Mouse (Mus musculus): ENCODE data around the gene Echs1. TPM values are rescaled to one million over a fixed set of nuclear protein-coding genes. Genes with fewer than 3 reads are reported as not detected.

The Echs1 gene
- polyA plus RNA-seq, 1 experiment from 2014 or later, result 133 TPM

- WGBS, result 57% methylated on average over 13 of the region's 13 CpGs
- no peak overlapping the region for H3K9ac ChIP-seq (replicated peaks; ENCODE audit: low read depth)
Observed at GRCm38 (mm10) chr7:140121338-140121910, 5.1 kb upstream of the Echs1 start.

GRCm38 (mm10) chr7:140120484-140120883 lies 4.2 kb upstream of the Echs1 start:
- no peaks in the 10 kb centered on the region for H3K27me3 ChIP-seq (replicated peaks; ENCODE audit: insufficient read depth, low read length)
- TF ChIP-seq CTCF (IDR thresholded peaks at IDR 0.05) (no peak), EP300 (IDR thresholded peaks at IDR 0.05) (no peak)
- DNase-seq (ENCODE audit: low spot score), result no peak
- no peak overlapping the region for H3K27ac ChIP-seq (ENCODE audit: low read length)
- H3K4me1 ChIP-seq (ENCODE audit: insufficient read depth, low read depth, low read length), result peaks cover 4% of the 10 kb centered on the region; the same call in 1 of the 2 replicates
- no peaks in the 10 kb centered on the region for H3K9me3 ChIP-seq (ENCODE audit: low read length)
- WGBS, result 86% methylated on average over 2 of the region's 2 CpGs
- H3K9ac ChIP-seq (replicated peaks; ENCODE audit: low read depth), result no peak overlapping the region
- H3K4me3 ChIP-seq (ENCODE audit: low read depth, low read length), result no peak overlapping the region
- no peak overlapping the region for H3K4me2 ChIP-seq (replicated peaks; ENCODE audit: low read depth, low read length)
- no peak for ATAC-seq
- H3K36me3 ChIP-seq (ENCODE audit: insufficient read depth, low read length), result no peaks in the 10 kb centered on the region

More at GRCm38 (mm10) chr7:140121338-140121910, 5.1 kb upstream of the Echs1 start:
- no peaks in the 10 kb centered on the region for H3K9me3 ChIP-seq (ENCODE audit: low read length)
- H3K4me1 ChIP-seq (ENCODE audit: insufficient read depth, low read depth, low read length), result peaks cover 4% of the 10 kb centered on the region; the same call in 1 of the 2 replicates
- TF ChIP-seq CTCF (IDR thresholded peaks at IDR 0.05) (no peak), EP300 (IDR thresholded peaks at IDR 0.05) (no peak)
- no peak overlapping the region for H3K27ac ChIP-seq (ENCODE audit: low read length)
- H3K27me3 ChIP-seq (replicated peaks; ENCODE audit: insufficient read depth, low read length), result no peaks in the 10 kb centered on the region
- H3K4me2 ChIP-seq (replicated peaks; ENCODE audit: low read depth, low read length), result no peak overlapping the region
- H3K4me3 ChIP-seq (ENCODE audit: low read depth, low read length), result no peak overlapping the region
- H3K36me3 ChIP-seq (ENCODE audit: insufficient read depth, low read length), result no peaks in the 10 kb centered on the region
- ATAC-seq (no peak), DNase-seq (ENCODE audit: low spot score) (no peak)

GRCm38 (mm10) chr7:140115583-140116328 lies 520 bp downstream of the Echs1 start, which contains the start of gene Paox:
Paox (plus strand) TSS chr7:140115799.
- peaks cover 8% of the 10 kb centered on the region; the same call in 1 of the 2 replicates for H3K36me3 ChIP-seq (ENCODE audit: insufficient read depth, low read length)
- DNase-seq (ENCODE audit: low spot score) (peak; percentile 97), ATAC-seq (peak; percentile 91)
- H3K4me2 ChIP-seq (replicated peaks; ENCODE audit: low read depth, low read length), result peak within 1 kb of the TSS; percentile 83
- WGBS, result under 1% methylated on average over 23 of the region's 23 CpGs
- no peaks in the 10 kb centered on the region for H3K27me3 ChIP-seq (replicated peaks; ENCODE audit: insufficient read depth, low read length)
- peak within 1 kb of the TSS; percentile 74 for H3K9ac ChIP-seq (replicated peaks; ENCODE audit: low read depth)
- H3K27ac ChIP-seq (ENCODE audit: low read length), result peak within 1 kb of the TSS; percentile 98
- H3K4me3 ChIP-seq (ENCODE audit: low read depth, low read length), result peak within 1 kb of the TSS; percentile 82
- TF ChIP-seq EP300 (IDR thresholded peaks at IDR 0.05), result peak; percentile 93
- peak; percentile 35; the same call in 1 of the 2 replicates for TF ChIP-seq CTCF (IDR thresholded peaks at IDR 0.05)
- no peaks in the 10 kb centered on the region; the same call in 1 of the 2 replicates for H3K4me1 ChIP-seq (ENCODE audit: insufficient read depth, low read depth, low read length)
- no peaks in the 10 kb centered on the region for H3K9me3 ChIP-seq (ENCODE audit: low read length)

GRCm38 (mm10) chr7:140111943-140112342 lies 4.3 kb downstream of the Echs1 start:
- H3K4me2 ChIP-seq (replicated peaks; ENCODE audit: low read depth, low read length), result no peak overlapping the region
- peaks cover 31% of the 10 kb centered on the region for H3K36me3 ChIP-seq (ENCODE audit: insufficient read depth, low read length)
- H3K9me3 ChIP-seq (ENCODE audit: low read length), result no peaks in the 10 kb centered on the region
- H3K9ac ChIP-seq (replicated peaks; ENCODE audit: low read depth), result no peak overlapping the region
- H3K4me1 ChIP-seq (ENCODE audit: insufficient read depth, low read depth, low read length), result no peaks in the 10 kb centered on the region
- no peak overlapping the region for H3K4me3 ChIP-seq (ENCODE audit: low read depth, low read length)
- ATAC-seq (no peak), DNase-seq (ENCODE audit: low spot score) (no peak)
- TF ChIP-seq CTCF (IDR thresholded peaks at IDR 0.05) (no peak), EP300 (IDR thresholded peaks at IDR 0.05) (no peak)
- H3K27ac ChIP-seq (ENCODE audit: low read length), result no peak overlapping the region
- H3K27me3 ChIP-seq (replicated peaks; ENCODE audit: insufficient read depth, low read length), result no peaks in the 10 kb centered on the region
- 54% methylated on average over 3 of the region's 3 CpGs for WGBS

GRCm38 (mm10) chr7:140104009-140104408 lies 12.3 kb downstream of the Echs1 start:
- Histone ChIP-seq H3K9me3 (ENCODE audit: low read length) (no peaks in the 10 kb centered on the region), H3K9ac (replicated peaks; ENCODE audit: low read depth) (no peak overlapping the region), H3K36me3 (ENCODE audit: insufficient read depth, low read length) (peaks cover 18% of the 10 kb centered on the region), H3K27ac (ENCODE audit: low read length) (no peak overlapping the region), H3K4me2 (replicated peaks; ENCODE audit: low read depth, low read length) (no peak overlapping the region), H3K4me1 (ENCODE audit: insufficient read depth, low read depth, low read length) (no peaks in the 10 kb centered on the region), H3K27me3 (replicated peaks; ENCODE audit: insufficient read depth, low read length) (no peaks in the 10 kb centered on the region), H3K4me3 (ENCODE audit: low read depth, low read length) (no peak overlapping the region)
- 67% methylated on average over 4 of the region's 4 CpGs for WGBS
- TF ChIP-seq EP300 (IDR thresholded peaks at IDR 0.05) (no peak), CTCF (IDR thresholded peaks at IDR 0.05) (no peak)
- ATAC-seq (no peak), DNase-seq (ENCODE audit: low spot score) (no peak)

Data from lung, postnatal 0 days (tissue).